Mouse (Mus musculus) lung, embryonic 16.5 days (tissue): Measurements from ENCODE around the gene Tanc1. TPM values are rescaled to one million over a fixed set of nuclear protein-coding genes. Genes with fewer than 3 reads are reported as not detected.
"Not testable (repeated sequence)": the region's sequence is repeated elsewhere in the genome, so short reads cannot be mapped to it uniquely, and the experiment has no call there.

Experiments
- ATAC-seq: fragments of 200-750 bp; cut with Nextera tagmentation; 2 replicates; pipeline ENCODE4 v1.8.0; 2017; ENCODE audit warnings: low read depth, mild to moderate bottlenecking, moderate library complexity
- H3K27ac ChIP-seq: fragments of 300-500 bp; sonication (generic); 2 replicates; pipeline ENCODE4 v1.5.1; 2014; ENCODE audit warnings: mild to moderate bottlenecking, control low read depth, low read length
- H3K27me3 ChIP-seq: fragments of 300-500 bp; sonication (generic); 2 replicates; pipeline ENCODE4 v1.6.1; 2014; ENCODE audit warnings: low read depth, low read length, mixed read lengths; ENCODE audit not compliant: control insufficient read depth, insufficient read depth
- H3K36me3 ChIP-seq: fragments of 300-500 bp; sonication (generic); 2 replicates; pipeline ENCODE4 v1.6.1; 2014; ENCODE audit warnings: low read length; ENCODE audit not compliant: control insufficient read depth, insufficient read depth
- H3K4me1 ChIP-seq: fragments of 300-500 bp; sonication (generic); replicated peaks from 2 replicates; pipeline ENCODE4 v1.6.1; 2014; ENCODE audit warnings: low read length, mixed read lengths; ENCODE audit not compliant: control insufficient read depth, insufficient read depth
- H3K4me2 ChIP-seq: fragments of 300-500 bp; sonication (generic); 2 replicates; pipeline ENCODE4 v1.6.1; 2014; ENCODE audit warnings: low read depth, low read length, control low read depth
- H3K4me3 ChIP-seq: fragments of 300-500 bp; sonication (generic); 2 replicates; pipeline ENCODE4 v1.5.1; 2014; ENCODE audit warnings: mild to moderate bottlenecking, low read length, control low read depth
- H3K9ac ChIP-seq: fragments of 300-500 bp; sonication (generic); 2 replicates; pipeline ENCODE4 v1.6.1; 2014; ENCODE audit warnings: low read length, control low read depth
- H3K9me3 ChIP-seq: fragments of 300-500 bp; sonication (generic); 2 replicates; pipeline ENCODE4 v1.6.1; 2016; ENCODE audit warnings: low read length; ENCODE audit not compliant: control insufficient read depth
- WGBS: fragments of 180-500 bp; shearing (Covaris S2); extraction: QIAGEN DNeasy Blood & Tissue Kit; methylation state at CpG from one replicate; pipeline ENCODE4 v1.1.7; 2014; 5-methylcytosine and 5-hydroxymethylcytosine counted together
- polyA plus RNA-seq: library from polyadenylated mRNA; unstranded; fragments of >200 nt; fragmentation: Nextera tagmentation; extraction: Ambion mirVana; gene quantifications from 2 replicates; pipeline ENCODE4 v1.2.1, GENCODE M21; 2015

Tanc1 gene
- polyA plus RNA-seq, 1 experiment from 2014 or later, result 33.2 TPM

- Histone ChIP-seq H3K27me3 (no peaks in the 10 kb centered on the region), H3K4me1 (peaks cover 6% of the 10 kb centered on the region), H3K4me3 (no peak overlapping the region), H3K4me2 (no peak overlapping the region), H3K27ac (no peak overlapping the region), H3K9ac (no peak overlapping the region), H3K36me3 (peaks cover 41% of the 10 kb centered on the region), H3K9me3 (no peaks in the 10 kb centered on the region)
- 78% methylated on average over 4 of the region's 4 CpGs for WGBS
- no peak for ATAC-seq
Measured at GRCm38 (mm10) chr2:59840191-59840590, 228.3 kb downstream of the Tanc1 start.

DNA sequence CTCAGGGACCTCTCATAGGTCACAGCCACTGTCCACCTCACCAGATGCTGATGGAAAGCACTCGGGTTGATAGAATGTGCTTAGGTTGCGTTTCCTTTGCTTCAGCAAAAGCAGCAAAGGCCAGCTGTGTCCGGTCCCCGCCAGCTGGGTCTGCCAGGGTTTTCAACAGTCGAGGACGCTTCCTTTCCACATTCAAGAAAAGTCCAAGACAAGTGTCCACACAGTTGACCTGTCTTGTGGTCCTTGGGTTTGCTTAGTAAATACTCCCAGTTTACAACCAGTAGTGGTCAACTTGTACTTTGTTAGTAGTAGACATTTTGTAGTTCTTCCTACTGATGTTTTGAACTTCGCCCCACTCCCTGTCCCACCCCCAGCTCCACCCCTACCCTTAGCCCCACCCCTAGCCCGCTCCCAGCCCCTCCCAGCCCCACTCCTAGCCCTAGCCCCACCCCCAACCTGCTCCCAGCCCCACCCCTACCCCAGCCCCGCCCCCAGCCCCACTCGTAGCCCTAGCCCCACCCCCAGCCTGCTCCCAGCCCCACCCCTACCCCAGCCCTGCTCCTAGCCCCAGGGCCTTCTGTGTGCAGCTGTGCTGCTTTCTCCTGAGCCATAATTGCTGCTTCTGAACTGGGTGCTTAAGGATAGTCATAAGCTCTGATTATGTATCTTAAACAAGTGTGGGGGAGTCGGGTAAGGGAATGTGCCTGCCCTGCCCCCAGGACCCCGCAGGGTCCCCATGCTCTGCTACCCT is 229.5 kb downstream of the Tanc1 start:
- H3K27me3 ChIP-seq, result no peaks in the 10 kb centered on the region
- ATAC-seq, result peak; percentile 79
- peaks cover 6% of the 10 kb centered on the region for H3K4me1 ChIP-seq
- H3K4me3 ChIP-seq, result no peak overlapping the region
- H3K36me3 ChIP-seq, result peaks cover 30% of the 10 kb centered on the region
- no peak overlapping the region for H3K9ac ChIP-seq
- WGBS, result 46% methylated on average over 12 of the region's 12 CpGs
- no peak overlapping the region for H3K4me2 ChIP-seq
- H3K27ac ChIP-seq, result peak overlapping the region; percentile 53
- no peaks in the 10 kb centered on the region for H3K9me3 ChIP-seq

DNA sequence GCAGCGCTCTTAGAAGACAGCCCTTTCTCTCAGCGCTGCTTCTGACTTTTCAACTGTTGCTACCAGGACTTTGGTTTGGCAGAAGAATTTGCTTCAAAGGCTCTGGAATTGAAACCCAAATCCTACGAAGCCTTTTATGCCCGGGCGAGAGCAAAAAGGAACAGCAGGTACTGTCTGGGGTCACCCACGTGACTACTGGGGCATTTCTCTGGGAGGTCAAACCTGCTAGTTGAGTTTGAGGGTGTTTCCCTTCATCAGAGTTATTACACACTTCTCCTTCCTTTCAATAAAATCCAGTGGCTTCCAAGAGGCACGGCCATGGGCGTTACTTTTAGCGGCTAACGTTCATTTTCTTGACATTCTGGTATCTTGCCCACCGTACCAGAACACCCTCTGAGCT is 230.1 kb downstream of the Tanc1 start:
- H3K9ac ChIP-seq, result no peak overlapping the region
- no peaks in the 10 kb centered on the region for H3K27me3 ChIP-seq
- ATAC-seq, result no peak
- H3K4me1 ChIP-seq, result peaks cover 6% of the 10 kb centered on the region
- no peak overlapping the region for H3K4me2 ChIP-seq
- no peaks in the 10 kb centered on the region for H3K9me3 ChIP-seq
- H3K36me3 ChIP-seq, result peaks cover 24% of the 10 kb centered on the region
- 80% methylated on average over 11 of the region's 11 CpGs for WGBS
- H3K27ac ChIP-seq, result peak overlapping the region; percentile 18; the same call in 1 of the 2 replicates
- no peak overlapping the region for H3K4me3 ChIP-seq

DNA sequence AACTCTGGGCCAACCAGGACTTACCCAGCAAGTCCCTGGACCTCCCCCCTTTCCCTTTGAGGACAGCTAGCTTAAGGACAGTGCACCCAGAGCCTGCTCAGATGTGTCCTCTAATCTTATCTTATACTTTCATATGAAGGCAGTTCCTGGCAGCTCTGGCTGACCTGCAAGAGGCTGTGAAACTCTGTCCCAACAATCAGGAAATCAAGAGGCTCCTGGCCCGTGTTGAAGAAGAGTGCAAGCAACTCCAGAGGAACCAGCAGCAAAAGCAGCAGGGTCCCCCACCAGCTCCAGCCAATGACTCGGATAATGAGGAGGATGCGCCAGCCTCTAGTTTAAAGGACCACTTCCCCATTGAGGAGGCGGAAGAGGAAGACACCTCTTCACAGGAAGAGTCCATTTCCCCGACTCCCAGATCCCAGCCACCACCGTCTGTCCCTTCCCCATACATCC is 230.7 kb downstream of the Tanc1 start:
- H3K27ac ChIP-seq, result no peak overlapping the region
- ATAC-seq, result no peak

GRCm38 (mm10) chr2:59843156-59843555 is 231.3 kb downstream of the Tanc1 start:
- H3K27ac ChIP-seq, result no peak overlapping the region
- no peak overlapping the region for H3K4me2 ChIP-seq
- no peak overlapping the region for H3K4me3 ChIP-seq
- no peaks in the 10 kb centered on the region for H3K27me3 ChIP-seq
- 93% methylated on average over 21 of the region's 21 CpGs for WGBS
- H3K9ac ChIP-seq, result no peak overlapping the region
- no peaks in the 10 kb centered on the region for H3K9me3 ChIP-seq
- H3K4me1 ChIP-seq, result peaks cover 6% of the 10 kb centered on the region
- peaks cover 13% of the 10 kb centered on the region for H3K36me3 ChIP-seq
- no peak for ATAC-seq

More for the DNA sequence above, 230.7 kb downstream of the Tanc1 start:
- H3K36me3 ChIP-seq, result peaks cover 19% of the 10 kb centered on the region
- no peaks in the 10 kb centered on the region for H3K9me3 ChIP-seq
- no peak overlapping the region for H3K4me3 ChIP-seq
- no peak overlapping the region for H3K4me2 ChIP-seq
- H3K27me3 ChIP-seq, result no peaks in the 10 kb centered on the region
- no peak overlapping the region for H3K9ac ChIP-seq
- 78% methylated on average over 6 of the region's 6 CpGs for WGBS
- peaks cover 6% of the 10 kb centered on the region for H3K4me1 ChIP-seq

- Histone ChIP-seq H3K9ac (no peak overlapping the region), H3K36me3 (peaks cover 13% of the 10 kb centered on the region), H3K27me3 (no peaks in the 10 kb centered on the region), H3K4me1 (peaks cover 6% of the 10 kb centered on the region), H3K27ac (no peak overlapping the region), H3K4me3 (no peak overlapping the region), H3K4me2 (no peak overlapping the region), H3K9me3 (no peaks in the 10 kb centered on the region)
- WGBS, result 88% methylated on average over 6 of the region's 6 CpGs
- ATAC-seq, result no peak
Measured at GRCm38 (mm10) chr2:59843848-59844247, 232.0 kb downstream of the Tanc1 start.

- not testable (repeated sequence) for H3K9me3 ChIP-seq, H3K9ac ChIP-seq, H3K27ac ChIP-seq, H3K4me1 ChIP-seq, H3K4me2 ChIP-seq, H3K4me3 ChIP-seq, H3K36me3 ChIP-seq, ATAC-seq, H3K27me3 ChIP-seq
- WGBS, result 76% methylated on average over 4 of the region's 5 CpGs
Measured at GRCm38 (mm10) chr2:59851885-59852284, 240.0 kb downstream of the Tanc1 start.

DNA sequence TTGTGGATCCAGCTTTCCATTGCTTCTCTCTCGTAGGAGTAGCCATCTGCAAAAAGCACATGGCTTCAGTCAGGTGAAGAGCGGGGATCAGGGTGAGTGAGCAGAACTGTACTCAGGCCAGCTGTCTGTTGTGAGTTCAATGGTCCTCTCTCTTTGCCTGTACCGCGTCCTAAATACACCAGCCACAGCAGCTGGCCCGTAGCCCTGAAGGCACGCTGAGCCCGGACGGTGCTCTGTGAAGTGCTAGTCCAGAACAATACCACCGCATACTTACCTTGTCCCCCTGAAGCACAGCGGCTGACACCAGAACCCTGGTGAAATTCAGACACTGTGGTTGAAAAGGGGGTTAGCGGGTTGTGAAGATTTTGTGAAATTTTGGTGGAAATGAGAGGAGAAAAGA is 241.1 kb downstream of the Tanc1 start:
- H3K36me3 ChIP-seq, result peaks cover 9% of the 10 kb centered on the region
- 93% methylated on average over 11 of the region's 11 CpGs for WGBS

GRCm38 (mm10) chr2:59853543-59853942 is 241.7 kb downstream of the Tanc1 start:
- Histone ChIP-seq H3K27ac (no peak overlapping the region), H3K27me3 (no peaks in the 10 kb centered on the region), H3K4me3 (no peak overlapping the region), H3K4me2 (no peak overlapping the region), H3K9ac (no peak overlapping the region), H3K9me3 (no peaks in the 10 kb centered on the region), H3K4me1 (no peaks in the 10 kb centered on the region), H3K36me3 (peaks cover 12% of the 10 kb centered on the region)
- 85% methylated on average over 10 of the region's 10 CpGs for WGBS
- no peak for ATAC-seq

More for the DNA sequence above, 241.1 kb downstream of the Tanc1 start:
- H3K27ac ChIP-seq, result no peak overlapping the region
- no peak overlapping the region for H3K4me3 ChIP-seq
- no peak overlapping the region for H3K9ac ChIP-seq
- no peaks in the 10 kb centered on the region for H3K9me3 ChIP-seq
- ATAC-seq, result no peak
- H3K4me1 ChIP-seq, result no peaks in the 10 kb centered on the region
- H3K27me3 ChIP-seq, result no peaks in the 10 kb centered on the region
- no peak overlapping the region for H3K4me2 ChIP-seq
